Mouse (Mus musculus) stomach, embryonic 14.5 days (tissue): ENCODE measurements around the gene Gm18596. TPM values are rescaled to one million over a fixed set of nuclear protein-coding genes. Genes with fewer than 3 reads are reported as not detected.
"Not testable (repeated sequence)": the region's sequence is repeated elsewhere in the genome, so short reads cannot be mapped to it uniquely, and the experiment has no call there.

Experiments
- ATAC-seq: fragments of 200-750 bp; cut with Nextera tagmentation; 2 replicates; pipeline ENCODE4 v1.8.0; 2017; ENCODE audit warnings: low read depth, moderate TSS enrichment; ENCODE audit not compliant: insufficient number of reproducible peaks, insufficient read depth, low FRiP score
- H3K27ac ChIP-seq: fragments of 300-500 bp; sonication (generic); 2 replicates; pipeline ENCODE4 v1.5.1; 2014; ENCODE audit warnings: mild to moderate bottlenecking, low read length, moderate library complexity, mixed read lengths
- H3K27me3 ChIP-seq: fragments of 300-500 bp; sonication (generic); 2 replicates; pipeline ENCODE4 v1.6.1; 2014; ENCODE audit warnings: low read length, control low read depth, mixed read lengths; ENCODE audit not compliant: control insufficient read depth, insufficient read depth
- H3K36me3 ChIP-seq: fragments of 300-500 bp; sonication (generic); 2 replicates; pipeline ENCODE4 v1.6.1; 2014; ENCODE audit warnings: mild to moderate bottlenecking, control low read depth, low read length, moderate library complexity, mixed read lengths; ENCODE audit not compliant: control insufficient read depth, insufficient read depth
- H3K4me1 ChIP-seq: fragments of 300-500 bp; sonication (generic); 2 replicates; pipeline ENCODE4 v1.6.1; 2014; ENCODE audit warnings: low read length, control low read depth, mixed read lengths; ENCODE audit not compliant: control insufficient read depth, insufficient read depth
- H3K4me2 ChIP-seq: fragments of 300-500 bp; sonication (generic); replicated peaks from 2 replicates; pipeline ENCODE4 v1.6.1; 2014; ENCODE audit warnings: low read depth, low read length, control low read depth
- H3K4me3 ChIP-seq: fragments of 300-500 bp; sonication (generic); 2 replicates; pipeline ENCODE4 v1.5.1; 2014; ENCODE audit warnings: low read depth, low read length, control low read depth
- H3K9ac ChIP-seq: fragments of 300-500 bp; sonication (generic); replicated peaks from 2 replicates; pipeline ENCODE4 v1.6.1; 2014; ENCODE audit warnings: low read depth, mild to moderate bottlenecking, control low read depth, low read length, moderate library complexity, mixed read lengths
- H3K9me3 ChIP-seq: fragments of 300-500 bp; sonication (generic); 2 replicates; pipeline ENCODE4 v1.6.1; 2016; ENCODE audit warnings: low read depth, low read length, control low read depth; ENCODE audit not compliant: control insufficient read depth
- WGBS: fragments of 180-500 bp; shearing (Covaris S2); extraction: QIAGEN DNeasy Blood & Tissue Kit; methylation state at CpG from one replicate; pipeline ENCODE4 v1.1.7; 2014; 5-methylcytosine and 5-hydroxymethylcytosine counted together
- polyA plus RNA-seq: library from polyadenylated mRNA; unstranded; fragments of >200 nt; fragmentation: Nextera tagmentation; extraction: Ambion mirVana; gene quantifications from 2 replicates; pipeline ENCODE4 v1.2.1, GENCODE M21; 2014

Gm18596 gene
- polyA plus RNA-seq, 1 experiment from 2014 or later = not detected

GRCm38 (mm10) chr10:77769727-77770126 lies 27.3 kb upstream of the Gm18596 start:
- no peak overlapping the region for H3K4me2 ChIP-seq
- H3K4me1 ChIP-seq = no peaks in the 10 kb centered on the region
- H3K9me3 ChIP-seq = no peaks in the 10 kb centered on the region
- no peak for ATAC-seq
- H3K9ac ChIP-seq = no peak overlapping the region
- H3K27me3 ChIP-seq = no peaks in the 10 kb centered on the region
- H3K36me3 ChIP-seq = no peaks in the 10 kb centered on the region
- 56% methylated on average over 1 of the region's 1 CpGs for WGBS
- H3K27ac ChIP-seq = no peak overlapping the region
- H3K4me3 ChIP-seq = no peak overlapping the region

GRCm38 (mm10) chr10:77759582-77759981 lies 17.1 kb upstream of the Gm18596 start, which contains the start of gene Gm3233:
Gene Gm3233 (minus strand): TSS chr10:77759682.
- not testable (repeated sequence) for H3K9ac ChIP-seq, H3K4me2 ChIP-seq, H3K27ac ChIP-seq, H3K4me1 ChIP-seq, ATAC-seq, H3K9me3 ChIP-seq, H3K4me3 ChIP-seq, H3K27me3 ChIP-seq, H3K36me3 ChIP-seq
- no CpG with 5 or more reads among the region's 1 CpGs for WGBS

GRCm38 (mm10) chr10:77753448-77753847 lies 11.0 kb upstream of the Gm18596 start:
- Histone ChIP-seq H3K4me3 (no peak overlapping the region), H3K36me3 (no peaks in the 10 kb centered on the region), H3K4me1 (no peaks in the 10 kb centered on the region), H3K27me3 (no peaks in the 10 kb centered on the region), H3K9ac (no peak overlapping the region), H3K27ac (no peak overlapping the region), H3K9me3 (no peaks in the 10 kb centered on the region), H3K4me2 (no peak overlapping the region)
- no peak for ATAC-seq

- not testable (repeated sequence) for H3K4me3 ChIP-seq, H3K36me3 ChIP-seq, ATAC-seq, H3K27ac ChIP-seq, H3K4me1 ChIP-seq, H3K9me3 ChIP-seq, H3K4me2 ChIP-seq, H3K27me3 ChIP-seq, H3K9ac ChIP-seq
- WGBS = 59% methylated on average over 3 of the region's 3 CpGs
Observed at GRCm38 (mm10) chr10:77752312-77752711, 9.9 kb upstream of the Gm18596 start.

GRCm38 (mm10) chr10:77751254-77751653 lies 8.8 kb upstream of the Gm18596 start, which contains the start of gene Gm9736:
Gene Gm9736 (minus strand): TSS chr10:77751354.
- not testable (repeated sequence) for H3K4me1 ChIP-seq, H3K27me3 ChIP-seq, ATAC-seq, H3K36me3 ChIP-seq, H3K9me3 ChIP-seq, H3K27ac ChIP-seq, H3K4me2 ChIP-seq, H3K4me3 ChIP-seq, H3K9ac ChIP-seq
- WGBS = 40% methylated on average over 1 of the region's 1 CpGs

- WGBS = 79% methylated on average over 1 of the region's 1 CpGs
- H3K36me3 ChIP-seq, H3K27me3 ChIP-seq, H3K27ac ChIP-seq, H3K4me1 ChIP-seq, H3K4me2 ChIP-seq, H3K4me3 ChIP-seq, H3K9ac ChIP-seq, ATAC-seq, H3K9me3 ChIP-seq: not testable (repeated sequence)
Observed at GRCm38 (mm10) chr10:77750686-77751085, 8.2 kb upstream of the Gm18596 start.

DNA sequence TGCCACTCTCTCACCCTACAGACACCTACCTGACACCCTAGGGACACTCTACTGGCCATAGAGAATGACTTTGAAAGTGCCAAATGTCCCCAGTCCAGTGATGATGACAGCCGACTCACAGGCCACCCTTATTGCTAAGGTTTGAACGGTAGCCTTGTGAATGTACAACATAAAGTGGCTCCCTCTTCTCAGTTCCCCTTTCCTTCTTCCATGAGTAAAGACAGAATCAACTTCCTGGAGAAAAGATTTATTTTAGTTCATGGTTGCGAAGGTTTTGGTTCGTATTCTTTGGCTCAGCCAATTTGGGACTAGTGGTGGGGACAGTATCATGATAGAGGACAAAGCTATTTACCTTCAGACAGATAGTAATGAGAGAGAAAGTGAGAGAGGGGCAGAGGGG lies 3.5 kb downstream of the Gm18596 start:
- 90% methylated on average over 4 of the region's 4 CpGs for WGBS
- no peak overlapping the region for H3K4me2 ChIP-seq
- H3K27ac ChIP-seq = no peak overlapping the region
- no peak for ATAC-seq
- no peak overlapping the region for H3K9ac ChIP-seq
- no peaks in the 10 kb centered on the region for H3K27me3 ChIP-seq
- no peak overlapping the region for H3K4me3 ChIP-seq
- H3K4me1 ChIP-seq = no peaks in the 10 kb centered on the region
- no peaks in the 10 kb centered on the region for H3K36me3 ChIP-seq
- H3K9me3 ChIP-seq = peaks cover 7% of the 10 kb centered on the region; the same call in 1 of the 2 replicates

DNA sequence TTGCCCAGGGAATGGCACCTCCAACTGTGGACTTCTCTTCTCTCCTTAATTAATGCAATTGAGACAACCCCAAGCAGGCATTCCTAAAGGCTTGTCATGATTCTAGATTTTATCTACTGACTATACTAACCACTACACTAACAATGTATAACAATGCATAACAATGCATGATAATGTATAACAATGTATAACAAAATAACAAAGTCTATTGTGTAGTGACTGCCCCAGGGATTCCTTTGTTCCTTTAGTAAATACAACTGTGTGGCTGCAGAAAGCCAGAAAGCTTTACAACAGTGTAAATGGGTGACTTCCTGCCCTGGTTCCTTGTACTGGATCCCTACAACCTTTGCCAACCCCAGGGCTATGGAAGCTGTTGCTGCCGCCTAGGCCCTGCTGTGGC lies 6.5 kb downstream of the Gm18596 start:
- H3K27ac ChIP-seq = no peak overlapping the region
- no peaks in the 10 kb centered on the region for H3K4me1 ChIP-seq
- H3K4me3 ChIP-seq = no peak overlapping the region
- no peak overlapping the region for H3K4me2 ChIP-seq
- H3K9me3 ChIP-seq = peaks cover 7% of the 10 kb centered on the region; the same call in 1 of the 2 replicates
- ATAC-seq = no peak
- no peaks in the 10 kb centered on the region for H3K27me3 ChIP-seq
- WGBS = 92% methylated on average over 1 of the region's 1 CpGs
- H3K36me3 ChIP-seq = no peaks in the 10 kb centered on the region
- no peak overlapping the region for H3K9ac ChIP-seq

DNA sequence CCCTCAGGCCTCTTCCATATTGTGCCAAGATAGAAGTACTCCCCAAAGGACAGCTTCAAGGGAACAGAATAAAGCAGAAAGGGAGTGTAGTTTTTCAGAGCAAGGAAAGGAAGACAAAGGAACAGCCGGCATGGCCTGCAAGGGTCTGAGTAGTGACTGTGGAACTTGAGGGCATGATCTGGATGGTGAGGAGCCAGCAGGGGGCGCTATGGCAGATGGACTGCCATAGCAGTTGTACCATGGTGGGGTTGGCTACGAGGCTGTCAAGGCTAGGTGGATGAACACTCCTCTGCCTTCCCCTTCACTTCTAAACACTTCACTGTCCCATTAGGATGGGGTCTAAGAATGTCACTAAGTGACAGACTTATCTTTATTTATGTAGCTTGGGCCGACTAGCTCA lies 13.2 kb downstream of the Gm18596 start:
- H3K27me3 ChIP-seq = no peaks in the 10 kb centered on the region
- ATAC-seq = no peak
- H3K9ac ChIP-seq = no peak overlapping the region
- no peak overlapping the region for H3K4me2 ChIP-seq
- H3K4me1 ChIP-seq = no peaks in the 10 kb centered on the region
- WGBS = 43% methylated on average over 4 of the region's 4 CpGs
- H3K27ac ChIP-seq = no peak overlapping the region
- no peak overlapping the region for H3K4me3 ChIP-seq
- H3K36me3 ChIP-seq = no peaks in the 10 kb centered on the region
- H3K9me3 ChIP-seq = no peaks in the 10 kb centered on the region
